Mouse (Mus musculus) monocyte, adult 59 days (primary cell): ENCODE results near the gene Trpm5. TPM values are rescaled to one million over a fixed set of nuclear protein-coding genes. Genes with fewer than 3 reads are reported as not detected.

ENCODE experiments used
- total RNA-seq, 2 experiments: library from RNA; stranded (reverse); gene quantifications; one replicate each; pipeline ENCODE4 v1.2.4; 2023

Gene Trpm5
- not detected for total RNA-seq

DNA sequence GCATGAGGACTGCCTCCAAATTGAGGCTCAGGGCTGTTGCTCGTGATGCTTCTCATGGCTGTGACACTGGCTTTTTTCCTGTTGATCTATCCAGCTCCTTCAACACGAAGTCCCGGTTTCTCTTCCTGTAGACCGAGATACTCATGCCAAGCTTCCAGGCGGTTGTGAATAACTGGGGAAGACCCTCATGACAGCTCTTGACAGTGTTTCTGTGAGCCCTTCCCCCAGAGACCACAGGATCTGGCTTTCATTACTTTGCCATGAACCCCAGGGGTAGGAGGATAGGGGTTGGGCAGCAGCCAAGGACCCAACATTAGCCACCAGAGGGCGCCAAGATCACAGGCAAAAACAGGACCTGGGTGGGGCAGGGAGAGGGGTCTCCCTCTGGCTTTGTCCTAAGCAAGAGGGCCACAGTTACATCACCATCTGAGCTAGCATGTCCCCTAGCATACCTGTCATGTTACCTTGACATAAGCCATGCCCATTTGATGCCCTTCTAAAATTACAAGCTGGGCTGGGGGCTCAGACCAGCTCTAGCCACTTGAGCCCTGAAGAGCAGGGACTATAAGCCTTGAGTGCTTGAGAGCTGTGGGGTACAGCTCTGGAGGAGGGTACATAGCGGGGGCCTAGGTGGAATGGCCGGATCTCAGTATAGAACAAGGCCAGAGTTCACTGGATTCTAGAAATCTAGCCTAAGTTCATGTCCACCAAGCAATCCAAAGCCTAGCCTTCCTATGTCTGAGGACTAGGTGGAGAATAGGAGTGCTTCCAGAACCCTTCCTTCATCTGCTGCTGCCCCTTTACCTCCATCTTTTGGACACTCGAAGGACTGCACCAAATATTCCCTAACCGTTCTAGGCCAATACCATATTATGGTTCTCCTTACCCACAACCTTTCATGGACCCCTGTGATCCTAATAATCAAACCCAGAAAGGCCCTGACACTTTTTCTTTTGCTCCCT is at the start of gene Trpm5:
TSS of gene Trpm5 (minus strand) at position 51 of the 962 bp plus-strand sequence.

DNA sequence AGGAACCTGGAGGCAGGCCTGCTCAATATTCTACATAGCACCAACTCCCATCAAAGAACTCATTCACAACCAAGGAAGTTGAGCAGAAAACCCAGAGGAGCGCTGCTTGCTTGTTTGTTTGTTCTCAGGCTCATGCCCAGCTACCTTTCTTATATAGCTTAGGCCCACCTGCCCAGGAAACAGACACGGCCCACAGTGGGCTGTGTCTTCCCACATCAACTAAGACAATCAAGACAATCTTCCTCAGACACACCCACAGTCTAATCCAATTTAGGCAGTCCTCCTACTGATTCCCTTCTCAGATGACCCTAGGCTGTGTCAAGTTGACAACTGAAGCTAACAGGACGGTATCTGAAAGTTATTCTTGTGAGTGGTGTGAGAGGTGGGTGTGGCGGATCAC is 11.6 kb upstream of the Trpm5 start, which contains the start of gene Kcnq1:
TSS of gene Kcnq1 (plus strand) at position 301 of the 400 bp plus-strand sequence.

GRCm38 (mm10) chr7:143068882-143069591 is 25.4 kb downstream of the Trpm5 start, which contains the start of gene Tssc4:
TSS of gene Tssc4 (plus strand) at chr7:143069249.

DNA sequence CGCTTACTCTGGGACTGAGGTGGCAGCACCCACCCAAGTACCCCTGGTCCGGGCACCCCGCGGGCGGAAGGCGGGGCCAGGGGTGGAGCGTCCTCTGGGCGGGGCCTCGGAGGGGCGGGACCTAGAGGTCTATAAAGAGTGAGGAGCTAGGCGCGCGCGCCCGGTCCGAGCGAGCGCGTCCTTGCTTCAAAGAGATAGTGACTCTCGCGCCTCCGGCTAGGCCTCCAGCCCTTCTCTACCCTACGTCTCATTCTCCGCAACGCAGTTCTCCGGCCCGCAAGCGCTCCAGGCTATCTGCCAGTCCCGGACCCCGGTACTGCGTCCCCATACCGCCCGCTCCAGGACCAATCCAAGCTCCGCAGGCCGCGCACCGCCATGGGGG is 41.8 kb downstream of the Trpm5 start, which contains the start of gene Cd81:
TSS of gene Cd81 (plus strand) at position 114 of the 382 bp plus-strand sequence.

Other genes with a start within 250 kb of the Trpm5 start
- gene Th, start 163.5 kb downstream of the Trpm5 start, total RNA-seq, result not detected
- 1 to 10 TPM in 1 of 2 experiments, under 1 TPM in 1; 0.97 to 2.1 TPM for gene Ascl2, start 125.4 kb downstream of the Trpm5 start, total RNA-seq
- gene Tspan32, start 89.6 kb downstream of the Trpm5 start, total RNA-seq, result 10 to 100 TPM; 18.6 to 18.8 TPM
- 100 to 1,000 TPM; 210 to 233 TPM for gene Cd81, start 41.9 kb downstream of the Trpm5 start, total RNA-seq
- gene Tssc4, start 25.4 kb downstream of the Trpm5 start, total RNA-seq, result 10 to 100 TPM; 16.6 to 22.4 TPM
- gene Kcnq1, start 11.7 kb upstream of the Trpm5 start, total RNA-seq, result under 1 TPM; 0.46 to 0.73 TPM